Mouse (Mus musculus): ENCODE measurements around the gene Slc24a3. TPM values are rescaled to one million over a fixed set of nuclear protein-coding genes. Genes with fewer than 3 reads are reported as not detected.

The Slc24a3 gene
- 0.40 and 1.6 TPM in 2 replicates for polyA plus RNA-seq (2012; ENCODE audit: low replicate concordance)

DNA sequence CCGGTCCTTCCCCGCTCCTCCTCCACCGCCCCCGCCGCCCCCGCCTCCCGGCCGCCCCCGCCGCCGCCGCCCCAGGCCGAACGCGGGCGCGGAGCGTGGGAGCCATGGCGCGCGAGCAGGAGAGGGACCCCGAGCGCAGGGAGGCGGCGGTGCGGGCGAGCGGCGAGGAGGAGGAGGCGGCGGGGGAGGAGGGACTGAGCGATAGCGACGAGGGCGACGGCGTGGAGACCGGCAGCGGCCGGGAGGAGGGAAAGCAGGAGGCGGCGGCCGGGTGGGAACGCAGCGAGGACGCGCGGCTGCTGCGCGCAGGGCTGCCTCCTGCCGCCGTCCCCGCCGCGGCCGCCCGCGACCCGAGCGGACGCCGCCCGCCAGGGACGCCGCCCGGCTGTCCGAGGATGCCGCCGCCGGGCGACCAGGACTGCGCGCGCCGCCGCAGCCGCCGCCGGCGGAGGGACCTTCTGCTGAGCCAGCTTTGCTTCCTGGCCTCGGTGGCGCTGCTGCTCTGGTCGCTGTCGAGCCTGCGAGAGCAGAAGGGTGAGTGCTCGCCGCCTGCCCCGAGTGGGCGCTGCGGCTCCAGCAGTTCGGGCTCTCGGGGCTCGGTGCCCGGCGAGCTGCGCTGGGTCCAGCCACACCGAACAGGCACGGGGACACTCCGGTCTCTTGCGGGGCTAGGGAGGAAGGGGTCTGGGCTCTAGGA, at the start of gene Slc24a3:
Gene Slc24a3, plus strand, starts transcription at position 91 of the 697 bp plus-strand sequence.

DNA sequence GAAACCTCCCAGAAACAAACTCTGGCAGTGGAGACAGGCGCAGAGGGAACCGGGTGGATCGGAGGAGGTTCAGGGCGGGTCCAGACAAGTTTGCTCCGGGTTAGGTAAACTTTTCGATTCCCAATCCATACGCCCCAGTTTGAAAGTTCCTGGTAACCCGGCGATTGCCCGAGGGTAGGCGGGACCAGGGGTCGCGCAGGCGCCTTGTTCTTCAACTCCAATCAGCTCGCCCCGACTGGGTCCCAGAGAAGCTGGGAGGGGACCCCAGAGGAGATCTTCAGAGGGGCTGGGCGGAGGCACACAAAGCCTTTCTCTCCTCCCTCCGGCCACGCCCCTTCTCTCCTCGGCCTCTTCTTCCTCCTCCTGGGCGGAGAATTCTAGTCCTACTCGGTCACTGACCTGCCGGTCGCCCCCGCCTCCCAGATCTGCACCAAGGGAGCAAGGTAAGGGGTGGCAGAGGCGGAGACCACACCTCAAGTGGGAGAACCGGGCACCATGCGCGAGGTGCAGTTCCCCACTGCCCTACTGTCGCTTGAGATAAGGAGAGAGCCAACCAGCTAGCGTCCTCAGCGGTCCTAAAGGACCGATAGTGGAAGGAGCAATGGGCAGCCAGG, 507.7 kb downstream of the Slc24a3 start, which contains the start of gene Rin2:
Gene Rin2, plus strand, starts transcription at position 74 of the 614 bp plus-strand sequence.

Measured in hematopoietic multipotent progenitor cell, adult 10-12 weeks (in vitro differentiated cells).